Mouse (Mus musculus): ENCODE results near the gene Dnah14.
A peak's percentile ranks its signal among the peaks of the same experiment; 100 is the strongest.

The Dnah14 gene

DNA sequence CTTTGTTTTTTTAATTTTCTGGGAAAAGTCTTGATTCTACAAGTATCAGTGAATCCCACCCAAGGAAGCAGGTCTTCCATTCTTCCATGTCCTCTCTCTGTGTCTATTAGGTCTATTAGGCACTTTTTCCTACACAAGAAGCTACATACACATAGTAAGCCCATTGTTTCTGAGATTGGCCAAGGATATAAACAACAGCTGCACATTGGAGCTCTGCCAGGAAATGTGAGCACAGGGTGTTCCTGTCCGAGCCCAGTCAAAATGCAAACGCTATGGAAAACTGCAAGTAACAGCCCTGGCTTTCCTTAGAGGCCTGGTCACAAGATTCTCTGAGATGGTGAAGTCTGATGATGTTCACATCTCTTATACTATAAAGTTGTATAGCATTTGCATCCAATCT is 217.2 kb downstream of the Dnah14 start:
- no peak for DNase-seq

DNA sequence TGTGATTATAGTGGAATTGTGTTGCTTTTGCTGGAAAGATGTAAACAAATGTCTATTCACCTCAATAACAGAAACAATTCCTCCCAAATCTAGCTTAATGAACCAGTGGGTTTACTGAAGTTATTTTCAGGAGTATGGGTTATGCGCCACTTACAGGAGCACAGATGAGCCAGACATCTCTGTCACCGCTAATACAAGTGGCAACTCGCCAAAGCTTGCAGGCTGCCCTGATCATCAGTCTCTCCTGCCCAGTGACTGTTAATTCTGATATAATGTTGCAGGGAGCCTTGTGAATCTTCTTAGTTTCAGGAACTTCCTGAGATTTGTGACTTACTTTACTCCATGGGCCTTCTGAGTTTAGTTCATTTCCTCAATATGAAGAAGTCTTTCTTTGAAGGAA is 223.6 kb downstream of the Dnah14 start:
- DNase-seq, result no peak

DNA sequence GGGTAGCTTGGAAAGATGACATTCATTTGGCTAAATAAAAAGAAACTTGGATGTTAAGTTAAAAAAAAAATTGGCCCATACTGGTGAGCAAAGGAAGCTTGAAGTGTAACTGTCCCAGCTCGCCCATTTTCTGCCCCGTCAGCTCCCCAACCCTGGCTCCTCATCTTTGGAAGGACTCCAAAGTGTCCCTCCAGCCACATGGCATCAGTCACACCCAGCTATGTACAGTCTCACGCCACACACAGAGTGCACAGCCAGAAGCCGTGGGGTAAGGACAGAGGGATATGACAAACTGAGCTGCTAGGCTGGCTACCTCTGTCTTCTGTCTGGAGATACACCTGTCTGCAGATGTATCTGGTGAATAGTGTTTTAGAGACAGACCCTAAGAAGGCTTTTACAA is 224.3 kb downstream of the Dnah14 start:
- no peak for DNase-seq

DNA sequence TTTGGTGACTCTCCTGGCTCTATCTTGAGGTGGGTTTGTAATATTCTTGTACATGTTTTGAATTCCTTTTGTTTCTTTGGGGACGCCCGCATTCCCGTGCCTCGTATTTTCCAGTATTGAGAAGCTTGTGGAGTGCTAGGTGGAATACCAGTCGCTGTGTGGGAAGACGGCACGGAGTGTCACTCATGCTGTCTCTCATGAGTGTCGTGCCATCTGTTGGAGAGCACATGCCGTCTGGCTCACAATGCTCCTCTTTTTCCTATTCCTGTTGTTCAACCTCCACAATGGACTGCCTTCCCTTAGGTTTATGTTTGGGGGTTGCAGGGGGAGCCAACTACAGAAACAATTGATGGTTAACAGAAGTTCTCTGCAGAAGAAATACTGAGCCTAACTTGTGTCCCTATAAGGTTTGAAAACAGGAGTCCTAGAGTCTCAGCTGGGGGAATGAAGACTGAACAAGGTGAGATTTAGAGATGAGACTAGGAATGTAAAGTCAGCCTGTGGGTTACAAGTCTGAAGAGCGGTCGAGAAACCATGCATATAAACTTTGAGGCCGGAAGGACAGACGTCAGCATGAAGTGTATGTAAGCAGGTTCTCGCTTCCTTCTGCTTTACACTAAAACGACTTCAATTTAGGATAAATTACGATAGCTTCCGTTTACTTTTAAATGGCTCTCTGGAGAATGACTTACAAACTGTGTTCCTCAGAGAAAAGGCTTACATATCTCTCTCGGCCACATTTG is 235.3 kb downstream of the Dnah14 start:
- no peak for DNase-seq

DNA sequence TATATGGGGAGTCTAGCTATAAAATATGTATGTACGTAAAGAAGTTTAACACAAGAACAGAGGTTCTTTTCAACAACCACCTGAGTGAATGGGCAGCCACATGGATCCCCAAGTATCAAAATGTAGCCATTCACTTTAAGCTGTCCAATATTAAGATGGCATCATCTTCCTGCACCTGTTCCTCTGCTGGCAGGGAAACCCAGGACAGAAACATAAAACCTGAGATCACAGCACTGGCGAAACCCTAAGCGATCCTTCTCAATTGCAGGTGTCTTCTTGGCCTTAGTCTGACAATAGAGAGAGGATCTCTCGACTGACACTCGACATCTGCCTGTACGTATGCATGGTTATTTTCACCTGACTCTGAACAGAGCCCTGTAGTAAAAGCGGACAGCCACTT is 250.4 kb downstream of the Dnah14 start:
- no peak for DNase-seq

DNA sequence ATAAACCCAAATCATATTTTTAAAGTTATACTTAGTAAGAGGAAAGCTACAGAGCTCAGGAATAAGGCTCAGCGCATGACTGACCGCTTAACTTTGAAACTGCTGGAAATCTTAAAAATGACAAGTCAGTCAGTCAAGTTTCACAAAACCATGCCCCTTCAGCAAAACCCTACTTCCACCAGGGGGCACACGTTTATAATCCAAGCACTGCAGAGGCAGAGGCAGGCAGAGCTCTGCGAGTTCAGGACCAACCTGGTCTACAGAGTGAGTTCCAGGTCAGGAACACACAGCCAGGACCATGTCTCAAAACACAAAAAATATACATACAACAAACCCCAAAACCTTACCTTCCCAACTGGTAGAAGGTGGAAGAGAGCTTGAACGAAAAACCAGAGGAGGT is 252.0 kb downstream of the Dnah14 start:
- peak in 1 of 2 experiments; percentile 57 for DNase-seq

DNA sequence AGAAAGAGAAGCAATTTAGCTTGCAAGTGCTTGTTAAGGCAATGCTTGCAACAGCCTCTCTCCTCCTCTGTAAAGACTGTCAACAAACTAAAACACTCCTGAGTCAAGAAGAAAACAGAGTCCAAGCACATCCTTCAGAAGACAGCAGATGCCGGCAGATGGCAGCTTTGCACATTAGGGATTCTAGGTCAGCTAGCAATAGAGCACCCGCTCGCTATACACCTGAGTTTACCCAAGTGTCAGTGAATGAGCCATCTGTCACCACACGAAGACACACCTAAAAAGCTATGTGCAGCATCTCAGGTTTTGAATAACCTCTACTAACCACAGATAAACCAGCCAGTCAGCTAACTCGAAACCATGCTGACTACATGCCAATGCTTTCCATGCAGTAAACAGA is 256.4 kb downstream of the Dnah14 start:
- DNase-seq, result no peak

DNA sequence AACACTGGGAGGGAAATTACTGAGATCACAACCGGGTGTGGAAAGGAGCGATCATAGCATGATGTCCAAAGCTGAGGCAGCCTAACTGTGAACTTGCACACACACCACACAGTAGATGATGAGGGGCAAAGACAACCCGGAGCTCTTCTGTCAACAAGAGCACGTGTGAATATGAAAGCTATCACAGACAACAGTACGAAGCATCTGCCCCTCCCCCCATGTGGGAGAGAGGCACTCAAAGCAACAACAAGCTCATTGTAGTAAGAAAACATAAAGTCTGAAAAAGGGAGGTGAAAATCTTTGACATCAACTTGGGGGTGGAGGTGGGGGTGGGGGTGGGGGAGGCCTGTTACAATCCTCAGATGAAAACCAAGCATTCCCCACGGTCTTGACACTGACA is 256.8 kb downstream of the Dnah14 start:
- DNase-seq, result no peak

DNA sequence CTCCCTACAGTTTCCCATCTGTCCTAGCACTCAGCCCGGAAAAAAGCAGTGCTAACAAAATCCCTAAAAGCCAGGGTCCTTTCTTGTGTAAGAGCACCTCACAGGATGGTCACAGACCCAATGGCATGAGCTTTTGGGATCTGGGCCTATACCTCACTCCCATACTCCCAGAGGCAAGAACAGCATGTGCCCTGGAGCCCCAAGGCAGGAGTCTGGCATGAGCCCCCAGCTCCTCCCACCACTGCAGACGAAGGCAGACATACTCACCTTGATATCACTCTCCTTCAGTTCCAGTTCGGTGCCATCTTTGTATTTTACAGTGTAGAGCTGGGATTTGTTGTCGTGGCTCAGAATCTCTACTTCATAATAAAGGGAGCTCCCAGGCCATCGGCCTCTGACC is 261.8 kb downstream of the Dnah14 start:
- DNase-seq, result no peak

DNA sequence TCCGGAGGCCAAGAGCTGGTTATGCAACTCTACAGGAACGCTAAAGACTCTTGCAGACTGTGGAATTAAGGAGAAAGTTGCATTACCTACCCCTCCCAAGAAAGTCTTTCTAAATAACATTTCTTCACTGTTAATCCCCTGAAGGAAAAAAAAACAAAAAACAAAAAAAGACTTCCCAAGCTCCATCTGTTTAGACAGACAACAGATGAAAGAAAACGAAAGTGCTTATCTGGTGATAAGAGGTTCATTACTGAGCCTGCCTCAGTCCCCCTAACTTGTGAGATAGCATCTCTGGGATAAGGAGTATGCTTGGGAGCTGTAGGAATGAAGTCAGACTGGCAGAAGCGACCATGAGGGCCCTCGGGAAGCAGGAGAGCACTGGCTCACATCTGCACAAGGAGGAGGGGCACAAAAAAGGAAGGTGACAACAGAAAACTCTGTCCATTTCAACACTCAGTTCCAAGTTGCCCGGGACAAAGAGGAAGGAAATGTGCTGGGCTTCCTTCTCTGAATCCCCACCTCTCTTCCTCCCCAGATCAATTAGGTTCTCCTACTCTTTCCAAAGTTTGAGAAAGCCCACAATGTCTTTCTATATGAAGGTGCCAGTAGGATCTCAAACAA is 263.5 kb downstream of the Dnah14 start:
- DNase-seq, result no peak

DNA sequence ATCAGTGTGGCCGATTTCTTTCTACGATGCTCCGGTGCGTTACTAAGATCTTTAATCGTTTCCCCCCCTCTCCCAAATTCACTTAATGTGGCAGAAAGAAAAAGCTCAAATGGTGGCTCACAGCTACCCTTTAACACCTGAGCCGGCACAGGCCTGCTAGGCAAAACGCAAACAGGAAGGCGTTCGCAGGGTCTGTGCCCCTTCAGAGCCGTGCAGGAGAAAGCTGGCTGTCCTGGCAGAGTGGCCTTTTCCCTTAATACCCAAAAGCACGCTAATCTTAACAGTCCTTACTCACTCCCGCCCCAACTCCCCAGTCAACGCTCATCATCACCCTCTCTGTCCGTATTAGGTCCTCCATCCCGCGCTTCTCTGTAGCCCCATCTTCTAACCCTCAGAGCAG is 265.0 kb downstream of the Dnah14 start:
- DNase-seq, result peak in 1 of 2 experiments; percentile 56

DNA sequence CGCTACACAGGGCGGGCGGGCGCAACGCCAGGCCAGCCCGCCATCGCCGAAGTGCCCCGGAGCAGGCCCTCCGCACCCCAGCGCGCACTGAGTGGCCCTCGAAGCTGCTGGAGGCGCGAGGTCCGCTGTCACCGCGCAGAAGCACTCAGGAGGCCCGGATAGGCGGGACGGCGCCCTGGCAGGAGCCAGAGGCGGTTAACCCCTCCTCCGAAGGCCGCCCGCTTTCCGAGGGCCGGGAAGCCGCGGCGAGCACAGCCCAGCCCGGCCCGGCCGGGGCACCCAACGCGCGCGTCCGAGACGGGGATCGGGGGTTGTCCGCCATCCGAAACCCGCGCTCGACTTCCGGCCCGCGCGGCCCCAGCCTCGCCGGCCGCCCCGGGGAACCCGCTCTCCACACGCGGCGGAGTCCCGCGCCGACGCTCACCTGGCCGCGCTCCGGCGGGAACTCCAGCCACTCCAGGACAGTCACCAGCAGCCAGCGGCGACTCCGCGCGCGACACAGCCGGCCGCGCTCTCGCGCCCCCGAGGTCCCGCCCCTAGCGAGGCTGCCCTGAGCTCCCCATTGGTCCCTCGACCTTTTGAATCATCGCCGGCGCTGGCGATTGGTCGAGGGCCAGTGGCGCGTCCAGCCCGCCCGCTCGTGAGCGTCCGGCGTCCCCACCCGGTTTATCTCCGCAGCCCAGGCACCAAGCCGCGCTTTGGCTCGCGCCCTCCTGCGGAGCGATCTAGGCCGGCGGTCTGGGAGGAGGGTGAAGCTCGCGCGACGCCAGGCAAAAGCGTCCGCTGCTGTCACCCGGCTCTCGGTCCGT is 265.7 kb downstream of the Dnah14 start:
- peak; percentile 90 to 91 for DNase-seq

DNA sequence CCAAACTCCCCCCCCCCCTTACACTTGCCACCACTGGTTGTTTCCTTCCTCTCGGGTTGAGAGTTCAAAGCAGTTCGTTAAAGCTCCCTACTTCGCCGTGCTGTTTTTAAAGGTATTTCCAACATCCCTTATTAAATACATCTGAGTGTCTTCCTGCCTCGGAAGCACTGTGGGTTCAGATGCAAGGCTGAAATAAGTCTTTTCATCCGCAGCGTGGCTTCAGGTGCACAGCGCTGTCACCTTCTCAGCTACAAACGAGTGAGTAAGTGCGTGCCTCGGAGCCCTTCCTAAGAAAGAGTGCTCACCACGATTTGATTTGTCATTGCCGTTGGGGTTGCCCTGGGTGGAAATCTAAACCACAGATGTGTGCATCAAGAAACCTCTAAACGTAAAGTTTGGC is 266.4 kb downstream of the Dnah14 start, which contains the start of gene Lbr:
TSS of gene Lbr (minus strand) at position 266 of the 400 bp plus-strand sequence.
- DNase-seq, result peak in 1 of 2 experiments; percentile 51

DNA sequence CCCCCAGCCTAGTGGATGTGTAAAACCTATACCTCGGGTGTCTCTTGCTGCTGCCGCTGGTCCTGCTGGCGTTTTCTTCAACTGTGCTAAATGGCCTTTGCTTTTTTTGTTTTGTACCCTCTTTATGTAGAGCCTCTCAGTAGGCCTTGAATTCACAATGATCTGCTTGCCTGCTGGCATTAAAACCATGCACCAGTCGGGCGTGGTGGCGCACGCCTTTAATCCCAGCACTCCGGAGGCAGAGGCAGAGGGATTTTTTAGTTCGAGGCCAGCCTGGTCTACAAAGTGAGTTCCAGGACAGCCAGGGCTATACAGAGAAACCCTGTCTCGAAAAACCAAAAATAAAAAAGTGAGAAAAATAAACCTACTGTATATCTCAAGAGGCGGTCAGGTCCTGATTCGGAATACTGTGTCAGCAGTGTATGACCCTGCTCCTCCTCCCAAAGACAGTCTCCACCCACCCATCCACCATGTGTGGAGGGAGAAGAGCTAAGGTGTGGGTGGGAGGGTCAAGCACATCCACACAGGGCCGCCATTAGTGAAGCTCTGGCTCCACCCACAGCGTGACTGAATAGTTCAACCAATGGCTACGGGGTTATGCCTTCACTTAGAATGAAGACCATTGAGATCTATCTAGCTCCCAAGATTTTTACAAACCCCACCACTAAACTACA is 268.7 kb downstream of the Dnah14 start:
- DNase-seq, result no peak

DNA sequence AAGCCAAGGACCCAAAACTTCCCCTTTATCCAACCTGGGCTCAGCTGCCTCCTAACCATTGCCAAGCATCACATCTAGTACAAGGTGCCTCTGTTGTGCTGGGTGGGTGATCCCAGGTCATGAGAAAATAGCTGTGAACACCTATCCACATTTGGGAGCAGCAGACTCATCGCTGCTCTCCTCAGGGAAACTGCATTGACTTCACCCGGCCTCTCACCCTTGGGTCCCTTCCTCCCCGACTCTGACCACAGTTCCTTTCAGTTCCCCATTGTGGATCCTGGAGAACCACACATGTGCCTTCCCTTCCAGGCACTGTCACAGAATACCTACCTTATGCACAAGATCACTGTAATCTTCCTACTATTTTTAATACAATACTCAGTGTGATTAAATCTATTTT is 269.4 kb downstream of the Dnah14 start:
- no peak for DNase-seq

DNA sequence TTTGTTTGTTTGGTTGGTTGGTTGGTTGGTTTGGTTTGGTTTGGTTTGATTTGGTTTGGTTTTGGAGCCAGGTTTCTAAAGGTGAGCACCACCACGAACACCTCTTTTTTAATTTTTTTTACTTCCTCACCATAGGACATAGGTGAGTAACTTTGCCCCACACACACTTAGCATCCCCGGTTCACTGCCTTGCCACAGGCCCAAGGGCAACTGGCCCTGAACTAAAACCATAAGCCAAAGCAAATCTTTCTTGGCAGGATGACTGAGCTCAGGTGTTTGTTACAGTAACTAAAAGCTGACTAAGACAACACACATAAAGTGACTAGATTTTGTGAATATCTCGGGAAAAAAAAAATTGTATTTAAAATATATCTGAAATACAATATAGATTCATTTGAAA is 271.0 kb downstream of the Dnah14 start:
- DNase-seq, result no peak

DNA sequence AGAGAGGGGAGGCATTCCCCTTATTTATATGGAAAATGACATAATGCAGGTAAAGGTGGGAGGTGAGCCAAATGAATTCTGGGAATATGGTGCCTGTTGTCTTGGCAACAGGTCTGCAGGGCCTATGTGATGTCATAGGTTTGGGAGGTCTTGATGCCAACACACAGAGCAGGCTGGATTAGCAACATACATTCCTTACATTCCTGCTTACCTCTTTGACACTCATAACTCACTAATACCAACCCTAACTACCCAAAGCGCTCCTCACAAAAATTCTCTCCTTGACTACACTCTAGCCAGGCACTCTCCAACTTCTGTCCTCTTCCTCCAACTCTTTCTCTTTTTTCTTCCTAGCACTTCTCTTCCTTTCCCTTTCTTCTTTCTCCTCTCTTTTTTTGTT is 271.9 kb downstream of the Dnah14 start:
- DNase-seq, result no peak

DNA sequence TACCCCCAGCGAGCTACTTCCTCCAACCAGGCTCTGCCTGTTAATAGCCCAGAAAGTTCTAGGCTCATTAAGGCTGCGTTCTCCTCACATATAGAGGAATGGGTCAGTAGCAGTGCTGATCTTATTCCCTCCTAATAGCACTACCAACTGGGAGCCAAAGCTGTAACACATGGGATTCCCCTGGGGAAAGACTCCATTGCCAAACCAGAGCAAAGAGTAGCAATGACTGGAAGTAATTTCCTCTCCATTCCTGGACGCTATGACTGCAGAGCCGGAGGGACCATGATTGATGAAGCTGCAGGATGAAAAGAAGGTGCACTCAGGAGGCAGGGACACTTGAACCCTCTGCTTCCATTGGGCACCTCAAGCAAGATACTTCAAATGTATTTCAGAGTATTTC is 274.1 kb downstream of the Dnah14 start:
- DNase-seq, result no peak

DNA sequence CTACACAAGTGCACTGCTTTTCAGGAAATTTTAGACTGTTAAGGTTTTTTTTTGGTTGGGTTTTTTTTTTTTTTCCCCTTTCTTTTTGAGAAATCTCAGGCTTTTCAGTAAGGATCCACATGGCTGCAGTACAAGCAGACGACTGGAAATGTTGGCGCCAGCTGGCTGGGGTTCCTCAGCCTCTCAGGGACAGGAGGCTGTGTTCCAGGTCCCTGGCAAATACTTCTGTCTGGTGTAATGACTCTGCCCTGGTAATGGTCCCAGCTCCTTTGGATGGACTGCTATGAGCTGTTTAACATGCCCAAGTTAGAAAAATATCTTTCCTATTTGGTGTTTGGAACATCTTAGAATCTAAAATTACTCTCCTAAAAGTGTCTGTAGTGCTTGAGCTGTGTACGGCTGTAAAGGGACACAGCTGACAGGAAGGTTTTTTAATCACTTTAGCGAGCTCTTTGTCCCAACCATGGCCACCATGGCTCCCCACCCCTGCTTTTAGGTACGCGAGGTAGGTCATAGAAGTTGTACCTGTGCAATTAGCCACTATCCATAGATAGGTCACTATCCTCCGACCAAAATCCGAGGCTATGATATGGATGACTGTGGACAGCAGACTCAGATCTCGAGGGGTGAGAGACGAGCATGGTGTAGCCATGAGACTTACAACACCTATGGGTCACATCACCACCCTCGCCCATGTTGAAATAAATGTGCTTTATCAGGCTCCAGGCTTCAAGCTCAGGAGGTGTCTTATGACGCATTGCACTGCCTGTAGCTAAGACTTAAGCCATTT is 275.4 kb downstream of the Dnah14 start:
- DNase-seq, result no peak

DNA sequence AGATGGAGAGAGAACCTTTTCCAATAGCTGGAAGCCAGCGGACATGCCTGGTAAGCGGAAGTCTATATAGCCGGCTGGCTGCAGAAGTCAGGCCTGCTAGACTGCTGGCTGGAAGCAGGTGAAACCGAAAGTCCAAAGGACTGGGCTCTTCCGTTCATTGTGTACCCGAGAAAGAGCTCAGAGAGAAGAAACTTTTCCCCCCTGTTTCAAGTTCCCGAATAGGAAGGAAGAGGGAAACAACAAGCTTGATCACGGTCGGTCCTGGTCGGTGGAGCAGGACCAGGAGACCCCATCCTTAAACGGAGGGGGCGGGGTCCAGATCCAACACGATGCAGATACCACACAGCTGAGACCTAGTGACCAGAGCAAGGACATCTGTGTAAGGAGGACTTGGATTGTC is 276.1 kb downstream of the Dnah14 start:
- no peak for DNase-seq

DNA sequence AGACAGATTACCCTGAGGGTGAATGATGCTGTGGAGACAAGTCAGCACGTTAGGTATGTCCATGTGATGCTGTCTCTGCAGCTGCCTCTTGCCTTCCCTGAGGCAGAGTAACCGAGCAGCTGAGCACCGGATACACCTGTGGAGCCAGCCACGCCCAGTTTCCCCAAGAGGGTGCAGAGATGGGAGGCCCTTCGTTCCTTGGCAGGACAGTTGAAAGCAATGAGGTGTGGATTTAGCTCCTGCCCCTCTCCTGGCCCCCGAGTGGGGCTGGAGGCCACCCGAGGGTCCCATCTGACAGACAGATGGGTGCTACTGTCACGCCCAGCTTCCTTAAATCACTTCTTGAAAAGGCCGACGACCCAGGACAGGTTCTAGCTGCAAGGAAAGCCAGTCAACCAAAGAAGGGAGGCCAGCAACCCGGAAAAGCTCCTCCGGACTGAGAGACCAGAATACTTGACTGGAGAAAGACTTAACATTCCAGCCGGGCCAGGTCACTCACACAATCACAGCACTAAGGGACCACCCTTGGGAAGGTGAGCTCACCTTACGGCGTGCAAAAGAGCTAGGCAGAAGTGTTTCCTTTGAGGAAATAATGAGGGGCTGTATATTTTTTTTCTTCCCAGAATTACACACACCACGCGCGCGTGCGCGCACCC is 276.9 kb downstream of the Dnah14 start:
- DNase-seq, result peak; percentile 91 to 97

DNA sequence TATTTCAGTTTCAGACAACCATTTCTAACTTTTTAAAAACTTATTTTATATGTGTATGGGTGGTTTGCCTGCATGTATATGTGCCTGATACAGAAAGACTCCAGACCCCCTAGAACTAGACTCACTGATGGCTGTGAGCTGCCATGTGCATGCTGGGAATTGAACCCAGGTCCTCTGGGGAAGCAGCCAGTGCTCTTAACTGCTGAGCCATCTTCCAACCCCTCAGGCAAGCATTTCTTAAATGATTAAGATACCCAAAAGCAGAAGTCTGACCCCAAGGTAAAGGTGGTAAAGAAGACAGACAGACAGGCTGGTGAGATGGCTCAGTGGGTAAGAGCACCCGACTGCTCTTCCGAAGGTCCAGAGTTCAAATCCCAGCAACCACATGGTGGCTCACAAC is 278.5 kb downstream of the Dnah14 start:
- no peak for DNase-seq

All from thymus, adult 18-20 months (tissue).